Mouse (Mus musculus) midbrain, postnatal 0 days (tissue): Measurements from ENCODE around the gene Acsl4. TPM values are rescaled to one million over a fixed set of nuclear protein-coding genes. Genes with fewer than 3 reads are reported as not detected.

Experiments used
- ATAC-seq: fragments of 200-750 bp; cut with Nextera tagmentation; 2 replicates; pipeline ENCODE4 v1.8.0; 2017; ENCODE audit warnings: moderate number of reproducible peaks, mild to moderate bottlenecking, moderate TSS enrichment, moderate library complexity; ENCODE audit not compliant: low FRiP score
- DNase-seq: peaks from one replicate; pipeline ENCODE4 v3.0.0-alpha.2; 2015; ENCODE audit warnings: low spot score
- H3K27ac ChIP-seq: fragments of 300-500 bp; sonication (generic); 2 replicates; pipeline ENCODE4 v1.5.1; 2014; ENCODE audit warnings: low read depth, mild to moderate bottlenecking, low read length, mixed read lengths
- H3K27me3 ChIP-seq: fragments of 300-500 bp; sonication (generic); 2 replicates; pipeline ENCODE4 v1.6.1; 2014; ENCODE audit warnings: low read length, control low read depth, mixed read lengths; ENCODE audit not compliant: insufficient read depth
- H3K36me3 ChIP-seq: fragments of 300-500 bp; sonication (generic); 2 replicates; pipeline ENCODE4 v1.6.1; 2014; ENCODE audit warnings: low read length, control low read depth, mixed read lengths; ENCODE audit not compliant: insufficient read depth
- H3K4me1 ChIP-seq: fragments of 300-500 bp; sonication (generic); 2 replicates; pipeline ENCODE4 v1.6.1; 2014; ENCODE audit warnings: mild to moderate bottlenecking, control low read depth, antibody characterized with exemption, low read length, mixed read lengths; ENCODE audit not compliant: insufficient read depth
- H3K4me2 ChIP-seq: fragments of 300-500 bp; sonication (generic); 2 replicates; pipeline ENCODE4 v1.6.1; 2014; ENCODE audit warnings: low read depth, mild to moderate bottlenecking, low read length, mixed read lengths; ENCODE audit not compliant: poor library complexity, severe bottlenecking
- H3K4me3 ChIP-seq: fragments of 300-500 bp; sonication (generic); 2 replicates; pipeline ENCODE4 v1.5.1; 2014; ENCODE audit warnings: low read depth, mild to moderate bottlenecking, low read length, moderate library complexity
- H3K9ac ChIP-seq: fragments of 300-500 bp; sonication (generic); replicated peaks from 2 replicates; pipeline ENCODE4 v1.6.1; 2014; ENCODE audit warnings: mild to moderate bottlenecking, low read length, moderate library complexity, mixed read lengths; ENCODE audit not compliant: poor library complexity, severe bottlenecking
- H3K9me3 ChIP-seq: fragments of 300-500 bp; sonication (generic); 2 replicates; pipeline ENCODE4 v1.6.1; 2016; ENCODE audit warnings: low read length, control low read depth
- CTCF ChIP-seq: IDR thresholded peaks from 2 replicates; pipeline ENCODE4 v1.5.1; 2016; ENCODE audit warnings: antibody characterized with exemption, mild to moderate bottlenecking
- WGBS: fragments of 180-500 bp; shearing (Covaris S2); extraction: QIAGEN DNeasy Blood & Tissue Kit; methylation state at CpG from one replicate; pipeline ENCODE4 v1.1.7; 2014; 5-methylcytosine and 5-hydroxymethylcytosine counted together
- polyA plus RNA-seq: library from polyadenylated mRNA; unstranded; fragments of >200 nt; fragmentation: Nextera tagmentation; extraction: Ambion mirVana; gene quantifications from 2 replicates; pipeline ENCODE4 v1.2.1, GENCODE M21; 2015
- total RNA-seq: library from RNA; depleted of rRNA; stranded (reverse); fragments of >200 nt; gene quantifications from 2 replicates; pipeline ENCODE4 v1.2.3, GENCODE M21; 2014

Acsl4 gene
- total and polyA plus RNA-seq, 2 experiments from 2014 or later, result 30.6 to 46.6 TPM

- peak overlapping the region; percentile 53; the same call in 1 of the 2 replicates for H3K4me2 ChIP-seq
These were observed 2.2 kb downstream of the Acsl4 start for GRCm38 (mm10) chrX:142388141-142388540.

GRCm38 (mm10) chrX:142387634-142388033, 2.7 kb downstream of the Acsl4 start:
- WGBS, result 91% methylated on average over 1 of the region's 1 CpGs
- H3K36me3 ChIP-seq, result no peaks in the 10 kb centered on the region
- no peak for ATAC-seq
- DNase-seq, result no peak
- H3K9me3 ChIP-seq, result no peaks in the 10 kb centered on the region
- no peak overlapping the region for H3K4me3 ChIP-seq
- no peaks in the 10 kb centered on the region for H3K27me3 ChIP-seq
- TF ChIP-seq CTCF, result no peak
- H3K27ac ChIP-seq, result no peak overlapping the region
- no peak overlapping the region for H3K4me2 ChIP-seq
- H3K9ac ChIP-seq, result no peak overlapping the region
- H3K4me1 ChIP-seq, result no peaks in the 10 kb centered on the region; the same call in 1 of the 2 replicates

More at GRCm38 (mm10) chrX:142388141-142388540, 2.2 kb downstream of the Acsl4 start:
- Histone ChIP-seq H3K36me3 (no peaks in the 10 kb centered on the region), H3K9me3 (no peaks in the 10 kb centered on the region), H3K9ac (no peak overlapping the region), H3K27ac (no peak overlapping the region), H3K27me3 (no peaks in the 10 kb centered on the region), H3K4me3 (no peak overlapping the region), H3K4me1 (no peaks in the 10 kb centered on the region; the same call in 1 of the 2 replicates)
- no peak for TF ChIP-seq CTCF
- DNase-seq (no peak), ATAC-seq (no peak)
- WGBS, result 84% methylated on average over 6 of the region's 6 CpGs

- no peak overlapping the region for H3K9ac ChIP-seq
- ATAC-seq, result no peak
- no peak overlapping the region for H3K27ac ChIP-seq
- H3K27me3 ChIP-seq, result no peaks in the 10 kb centered on the region
- H3K4me3 ChIP-seq, result no peak overlapping the region
- H3K36me3 ChIP-seq, result no peaks in the 10 kb centered on the region
- H3K4me1 ChIP-seq, result no peaks in the 10 kb centered on the region; the same call in 1 of the 2 replicates
- no peaks in the 10 kb centered on the region for H3K9me3 ChIP-seq
- no peak overlapping the region for H3K4me2 ChIP-seq
- TF ChIP-seq CTCF, result no peak
- no peak for DNase-seq
- whole genome bisulfite sequencing, result 71% methylated on average over 3 of the region's 3 CpGs
These were observed 5.4 kb downstream of the Acsl4 start for GRCm38 (mm10) chrX:142384918-142385317.

GRCm38 (mm10) chrX:142379894-142380293, 10.4 kb downstream of the Acsl4 start:
- no peak for TF ChIP-seq CTCF
- H3K36me3 ChIP-seq, result no peaks in the 10 kb centered on the region
- ATAC-seq (no peak), DNase-seq (no peak)
- no peak overlapping the region for H3K4me3 ChIP-seq
- no peaks in the 10 kb centered on the region for H3K9me3 ChIP-seq
- H3K27me3 ChIP-seq, result no peaks in the 10 kb centered on the region
- H3K27ac ChIP-seq, result no peak overlapping the region
- H3K9ac ChIP-seq, result no peak overlapping the region
- H3K4me2 ChIP-seq, result no peak overlapping the region
- no peaks in the 10 kb centered on the region for H3K4me1 ChIP-seq
- 82% methylated on average over 6 of the region's 6 CpGs for WGBS

GRCm38 (mm10) chrX:142378048-142378447, 12.3 kb downstream of the Acsl4 start:
- H3K4me1 ChIP-seq, result no peaks in the 10 kb centered on the region
- H3K9me3 ChIP-seq, result no peaks in the 10 kb centered on the region
- H3K27ac ChIP-seq, result no peak overlapping the region
- H3K9ac ChIP-seq, result no peak overlapping the region
- ATAC-seq (no peak), DNase-seq (no peak)
- no peak overlapping the region for H3K4me3 ChIP-seq
- H3K4me2 ChIP-seq, result no peak overlapping the region
- no peaks in the 10 kb centered on the region for H3K36me3 ChIP-seq
- no peaks in the 10 kb centered on the region for H3K27me3 ChIP-seq
- WGBS, result 82% methylated on average over 6 of the region's 6 CpGs
- no peak for TF ChIP-seq CTCF

GRCm38 (mm10) chrX:142377358-142377757, 13.0 kb downstream of the Acsl4 start:
- H3K9ac ChIP-seq, result no peak overlapping the region
- TF ChIP-seq CTCF, result no peak
- H3K4me2 ChIP-seq, result no peak overlapping the region
- no peaks in the 10 kb centered on the region for H3K36me3 ChIP-seq
- H3K4me3 ChIP-seq, result no peak overlapping the region
- ATAC-seq, result no peak
- H3K9me3 ChIP-seq, result no peaks in the 10 kb centered on the region
- H3K4me1 ChIP-seq, result no peaks in the 10 kb centered on the region
- DNase-seq, result no peak
- H3K27me3 ChIP-seq, result no peaks in the 10 kb centered on the region
- 85% methylated on average over 3 of the region's 3 CpGs for WGBS
- H3K27ac ChIP-seq, result no peak overlapping the region
